Mouse (Mus musculus) fibroblast of lung, adult 2 months (primary cell): ENCODE data around the gene Tfap4.
"Not testable (repeated sequence)": the region's sequence is repeated elsewhere in the genome, so short reads cannot be mapped to it uniquely, and the experiment has no call there.

Experiments used
- DNase-seq: peaks from one replicate; pipeline ENCODE4 v3.0.0-alpha.2; 2011; ENCODE audit warnings: low read depth

The Tfap4 gene

GRCm38 (mm10) chr16:4551885-4552284 lies 7.8 kb downstream of the Tfap4 start:
- DNase-seq: no peak

- no peak for DNase-seq
These were observed 8.6 kb downstream of the Tfap4 start for GRCm38 (mm10) chr16:4551056-4551455.

- no peak for DNase-seq
These were observed 10.5 kb downstream of the Tfap4 start for GRCm38 (mm10) chr16:4548953-4549688.

DNA sequence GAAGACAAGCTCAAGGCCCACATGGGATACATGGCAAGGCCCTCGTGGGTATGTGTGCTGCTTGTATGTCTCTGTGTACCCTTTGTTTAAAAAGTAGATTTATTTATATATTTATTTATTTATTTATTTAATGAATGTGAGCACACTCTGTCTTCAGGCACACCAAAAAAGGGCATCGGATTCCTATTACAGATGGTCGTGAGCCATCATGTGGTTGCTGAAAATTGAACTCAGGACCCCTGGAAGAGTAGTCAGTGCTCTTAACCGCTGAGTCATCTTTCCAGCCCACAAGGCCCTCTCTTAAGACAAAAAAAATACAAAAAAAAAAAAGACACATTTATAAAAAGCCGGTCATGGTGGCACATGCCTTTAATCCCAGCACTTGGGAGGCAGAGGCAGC lies 12.0 kb downstream of the Tfap4 start:
- no peak for DNase-seq

GRCm38 (mm10) chr16:4546838-4547237 lies 12.8 kb downstream of the Tfap4 start:
- no peak for DNase-seq

GRCm38 (mm10) chr16:4544845-4545244 lies 14.8 kb downstream of the Tfap4 start:
- no peak for DNase-seq

GRCm38 (mm10) chr16:4543266-4543665 lies 16.4 kb downstream of the Tfap4 start:
- DNase-seq: no peak

DNA sequence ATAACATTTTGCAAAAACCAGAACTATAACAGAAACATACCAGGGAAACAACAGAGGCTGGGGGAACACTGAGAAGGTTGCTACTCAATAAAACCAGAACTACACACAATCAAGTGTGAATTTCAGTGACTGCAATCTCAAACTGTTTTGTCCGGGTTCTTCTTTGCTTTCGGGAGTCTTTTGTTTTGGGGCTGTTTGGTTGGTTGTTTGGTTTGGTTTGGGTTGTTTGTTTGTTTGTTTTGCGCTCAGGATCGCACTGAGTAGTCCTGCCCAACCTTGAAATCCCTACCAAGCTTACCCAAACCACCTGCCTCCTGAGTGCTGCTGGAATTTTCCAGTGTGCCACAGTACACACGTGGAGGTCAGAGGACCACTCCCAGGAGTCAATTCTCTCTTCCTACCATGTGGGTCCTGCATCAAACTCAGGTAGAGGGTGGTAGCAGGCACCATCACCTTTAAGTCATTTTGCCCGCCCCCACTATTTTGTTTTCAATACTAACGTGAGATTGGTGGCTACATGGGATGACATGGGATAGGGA lies 17.3 kb downstream of the Tfap4 start:
- no peak for DNase-seq

- peak; percentile 99 for DNase-seq
These were observed 18.0 kb downstream of the Tfap4 start, which contains the start of gene Srl for GRCm38 (mm10) chr16:4541501-4542198. Srl (minus strand) TSS chr16:4541816.

- no peak for DNase-seq
These were observed 18.6 kb downstream of the Tfap4 start for GRCm38 (mm10) chr16:4541033-4541432.

DNA sequence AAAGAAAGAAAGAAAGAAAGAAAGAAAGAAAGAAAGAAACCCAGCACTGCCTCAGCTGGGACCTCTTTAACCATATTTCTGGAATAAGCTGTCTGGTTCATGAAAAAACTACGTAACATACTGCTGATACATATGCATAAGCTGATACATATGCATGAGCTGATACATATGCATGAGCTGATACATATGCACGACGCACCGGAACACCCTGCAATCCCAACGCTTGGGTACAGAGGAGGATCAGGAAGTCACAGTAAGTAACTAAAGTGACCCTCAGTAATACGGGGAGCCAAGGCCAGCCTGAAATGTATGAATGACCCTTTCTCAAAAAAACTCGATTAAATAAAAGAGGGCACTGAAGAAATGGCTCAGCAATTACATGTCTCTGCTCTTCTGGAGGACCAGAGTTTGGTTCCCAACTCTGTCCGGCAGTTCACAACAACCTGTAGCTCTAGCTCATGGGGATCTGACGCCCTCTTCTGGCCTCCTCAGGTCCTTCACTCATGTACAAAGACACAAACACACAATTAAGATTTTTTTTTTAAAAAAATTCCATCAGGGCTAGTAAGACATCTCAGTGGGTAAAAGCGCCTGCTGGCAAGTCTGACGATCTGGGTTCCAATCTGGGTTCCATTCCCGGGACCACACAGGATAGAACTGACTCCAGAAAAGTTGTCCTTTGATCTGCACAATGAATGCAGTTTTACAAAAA lies 19.4 kb downstream of the Tfap4 start:
- DNase-seq: no peak

GRCm38 (mm10) chr16:4539521-4539920 lies 20.1 kb downstream of the Tfap4 start:
- DNase-seq: no peak

DNA sequence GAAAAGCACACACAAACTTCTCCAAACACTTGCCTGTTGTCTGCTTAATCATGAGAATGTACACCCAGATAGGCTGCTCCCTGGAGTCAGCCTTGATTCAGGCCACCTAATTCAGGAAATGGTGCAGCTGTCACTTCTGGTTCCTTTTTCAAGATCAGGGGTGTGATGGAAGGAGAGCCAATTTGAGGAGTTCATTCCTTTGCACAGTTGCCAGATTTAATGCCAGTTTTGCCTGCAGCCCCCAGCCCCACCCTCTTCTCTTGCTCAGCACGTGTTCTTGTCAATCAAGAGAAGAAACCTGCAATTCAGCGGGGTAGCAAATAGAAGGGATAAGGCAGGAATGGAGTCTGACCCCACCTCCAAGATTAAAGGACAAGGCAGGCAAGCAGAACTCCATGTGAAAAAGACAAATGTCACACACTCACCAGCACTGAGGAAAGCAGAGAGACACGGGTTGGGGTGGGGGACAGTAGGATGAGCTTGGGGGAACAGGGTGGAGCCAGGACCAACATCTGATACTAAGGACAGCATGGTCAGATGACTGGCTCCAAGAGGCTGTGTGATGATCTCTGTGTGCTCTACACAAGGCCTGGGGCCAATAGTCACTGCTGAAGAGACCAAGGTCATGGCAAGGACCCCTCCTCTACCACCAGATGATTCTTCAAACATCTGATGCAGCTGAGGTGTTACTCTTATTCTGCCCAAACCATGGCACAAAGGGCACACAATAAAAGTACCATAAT lies 21.9 kb downstream of the Tfap4 start:
- no peak for DNase-seq

DNA sequence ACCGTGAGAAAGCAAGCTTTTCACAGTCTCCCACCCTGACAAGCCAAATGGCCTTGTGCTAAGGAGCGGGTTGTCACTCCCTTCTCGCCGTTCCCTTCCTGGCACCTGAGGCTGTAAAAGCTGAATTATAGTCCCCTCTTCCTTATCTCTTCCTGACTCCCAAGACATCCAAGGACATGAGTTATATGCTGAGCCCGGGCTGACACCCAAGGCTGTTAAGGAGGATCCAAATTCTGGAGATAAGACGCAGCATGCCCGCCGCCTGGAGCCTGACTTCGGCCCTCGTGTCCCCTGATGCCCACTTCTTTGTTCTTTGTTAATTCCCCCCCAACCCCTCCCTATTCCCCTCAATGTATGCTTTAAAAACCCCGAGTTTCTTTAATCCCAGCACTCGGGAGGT lies 32.3 kb downstream of the Tfap4 start:
- DNase-seq: not testable (repeated sequence)

- DNase-seq: no peak
These were observed 36.2 kb downstream of the Tfap4 start for GRCm38 (mm10) chr16:4523313-4524004.

DNA sequence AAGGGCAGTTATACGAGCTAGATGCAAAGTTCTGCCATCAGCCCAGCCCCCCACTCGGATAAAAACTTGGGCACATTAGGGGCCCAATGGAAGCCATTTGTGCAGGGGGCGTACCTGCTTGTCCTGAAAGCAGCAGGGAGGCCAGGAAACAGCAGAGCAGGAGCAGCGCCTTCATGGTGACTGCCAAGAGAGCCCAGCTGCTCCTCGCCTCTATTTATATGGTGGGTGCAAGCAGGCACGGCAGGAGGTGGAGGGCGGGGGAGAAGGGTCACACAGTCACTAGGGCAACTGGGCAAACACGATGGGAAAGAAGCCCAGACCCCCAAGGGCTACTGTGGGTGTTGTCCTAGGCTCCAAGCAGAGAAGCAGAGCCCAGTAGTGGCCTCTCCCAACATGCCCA lies 36.8 kb downstream of the Tfap4 start:
- DNase-seq: no peak

DNA sequence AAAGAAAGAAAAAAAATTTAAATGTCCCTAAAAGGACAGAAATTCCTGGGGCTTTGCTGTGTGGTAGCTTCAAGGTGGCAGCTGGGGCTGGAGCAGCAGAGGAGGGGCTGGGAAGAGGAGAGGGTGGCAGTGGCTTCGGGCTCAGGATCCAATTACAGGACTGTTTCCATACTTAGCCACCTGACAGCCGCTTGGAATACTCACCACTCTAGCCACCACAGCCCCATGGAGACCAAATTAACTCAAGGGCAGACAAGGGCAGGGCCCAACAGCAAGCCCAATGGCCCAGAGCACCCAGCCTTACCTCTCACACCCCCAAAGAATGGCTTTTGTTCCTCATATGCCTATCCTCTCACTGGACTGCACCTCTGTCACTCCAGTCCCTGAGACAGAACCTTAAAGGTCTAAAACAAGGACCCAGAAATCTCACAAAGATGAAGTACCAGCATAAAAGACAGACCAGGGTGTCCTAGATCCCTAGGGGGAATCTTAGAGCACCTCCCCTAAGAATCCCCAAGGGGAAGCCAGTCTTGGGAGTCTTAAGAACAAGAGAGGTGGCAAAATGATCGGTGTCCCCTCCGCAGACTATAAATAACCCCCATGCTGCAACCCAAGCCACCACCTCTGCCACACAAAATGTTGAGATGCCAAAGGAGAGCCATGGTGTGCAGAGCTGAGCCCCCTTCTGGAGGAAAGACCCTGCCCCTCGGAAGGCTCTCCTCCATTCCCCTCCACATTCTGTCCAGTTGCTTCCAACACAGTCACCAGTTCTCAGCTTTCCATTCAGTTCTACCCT lies 37.7 kb downstream of the Tfap4 start:
- no peak for DNase-seq

- no peak for DNase-seq
These were observed 38.5 kb downstream of the Tfap4 start for GRCm38 (mm10) chr16:4521074-4521667.

GRCm38 (mm10) chr16:4520673-4521072 lies 39.0 kb downstream of the Tfap4 start:
- DNase-seq: no peak

DNA sequence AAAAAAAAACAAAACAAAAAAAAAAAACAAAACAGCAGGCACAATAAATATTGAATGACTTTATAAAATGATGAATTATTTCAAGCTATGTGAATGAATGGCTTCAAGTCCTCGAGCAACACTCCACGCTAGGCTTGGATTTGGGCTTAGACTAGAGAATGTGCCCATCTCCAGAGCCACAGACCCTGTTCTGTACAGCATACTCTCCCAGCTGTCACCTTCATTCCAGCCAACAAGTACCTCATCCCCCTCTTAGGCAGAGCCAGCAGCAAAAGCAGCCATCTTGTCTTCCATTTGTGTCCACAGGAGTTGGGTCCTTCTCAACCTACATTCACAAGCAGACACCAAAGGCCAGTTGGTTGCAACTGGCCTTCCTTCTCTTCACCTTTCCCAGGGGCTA lies 39.8 kb downstream of the Tfap4 start:
- no peak for DNase-seq
